Mouse (Mus musculus) bone marrow, adult 2 months (tissue): Measurements from ENCODE around the gene Os9.

ENCODE experiments used
- CTCF ChIP-seq: fragments of 200-500 bp; IDR thresholded peaks from 2 replicates; pipeline ENCODE4 v1.5.1; 2011; ENCODE audit warnings: low read length, control low read depth; ENCODE audit not compliant: control insufficient read depth, insufficient read depth
- POLR2A ChIP-seq: fragments of 200-500 bp; IDR thresholded peaks from 2 replicates; pipeline ENCODE4 v1.6.1; 2011; ENCODE audit warnings: low read depth, mild to moderate bottlenecking, control low read depth, low read length, borderline replicate concordance; ENCODE audit not compliant: control insufficient read depth

- no peak for TF ChIP-seq CTCF
- no peak for TF ChIP-seq POLR2A
Measured at GRCm38 (mm10) chr10:127077515-127077914, 43.4 kb downstream of the Os9 start.
